Mouse (Mus musculus) erythroblast, embryonic 14.5 days (primary cell): ENCODE measurements around the gene Evi5. TPM values are rescaled to one million over a fixed set of nuclear protein-coding genes. Genes with fewer than 3 reads are reported as not detected.

Source experiments
- H3K27me3 ChIP-seq: 2 replicates; pipeline ENCODE4 v1.6.1; 2012; ENCODE audit warnings: inconsistent platforms; ENCODE audit not compliant: control insufficient read depth
- H3K36me3 ChIP-seq: 2 replicates; pipeline ENCODE4 v1.6.1; 2012; ENCODE audit warnings: mild to moderate bottlenecking, inconsistent platforms; ENCODE audit not compliant: control insufficient read depth
- H3K4me1 ChIP-seq: 2 replicates; pipeline ENCODE4 v1.6.1; 2012; ENCODE audit warnings: inconsistent platforms; ENCODE audit not compliant: control insufficient read depth
- H3K4me3 ChIP-seq: replicated peaks from 2 replicates; pipeline ENCODE3; 2012; ENCODE audit warnings: moderate library complexity, mild to moderate bottlenecking, inconsistent platforms
- H3K9me3 ChIP-seq: 2 replicates; pipeline ENCODE4 v1.6.1; 2012; ENCODE audit warnings: low read length, inconsistent platforms, mixed read lengths; ENCODE audit not compliant: control insufficient read depth
- GATA1 ChIP-seq: IDR thresholded peaks from 2 replicates; pipeline ENCODE4 v1.6.1; 2012; ENCODE audit warnings: low read length, inconsistent platforms, mixed read lengths
- TAL1 ChIP-seq: IDR thresholded peaks from 3 replicates; pipeline ENCODE4 v1.6.1; 2012; ENCODE audit warnings: low read length, inconsistent platforms, mixed read lengths
- polyA plus RNA-seq: library from polyadenylated mRNA; stranded (reverse); fragments of >175 nt; gene quantifications from 2 replicates; pipeline ENCODE4 v1.2.3, GENCODE M21; 2012

The Evi5 gene
- polyA plus RNA-seq, 1 experiment = 1.9 TPM

DNA sequence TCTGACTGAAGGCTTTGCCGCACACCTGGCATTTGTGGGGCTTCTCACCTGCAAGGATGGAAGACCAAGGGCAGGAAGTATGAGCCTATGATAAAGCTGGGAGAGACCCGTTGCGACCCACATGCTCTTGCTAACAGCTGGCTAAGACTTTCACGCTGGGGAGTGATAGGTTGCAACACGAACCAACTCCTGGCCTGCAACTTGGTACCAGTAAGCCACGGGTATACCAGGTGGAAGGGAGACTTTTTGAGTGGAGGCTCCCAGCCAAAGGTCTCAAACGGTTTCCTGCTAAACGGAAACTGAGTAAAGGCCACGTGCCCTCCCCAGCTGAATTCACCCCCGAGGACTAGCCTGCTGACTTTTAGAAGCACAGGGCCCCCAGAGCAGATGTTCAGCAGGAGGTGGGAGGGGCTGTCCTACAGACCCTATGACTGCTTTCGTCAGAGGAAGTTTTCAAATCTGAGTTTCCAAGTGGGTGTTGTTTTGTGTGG is 157.0 kb downstream of the Evi5 start:
- H3K27me3 ChIP-seq = peaks cover 78% of the 10 kb centered on the region

DNA sequence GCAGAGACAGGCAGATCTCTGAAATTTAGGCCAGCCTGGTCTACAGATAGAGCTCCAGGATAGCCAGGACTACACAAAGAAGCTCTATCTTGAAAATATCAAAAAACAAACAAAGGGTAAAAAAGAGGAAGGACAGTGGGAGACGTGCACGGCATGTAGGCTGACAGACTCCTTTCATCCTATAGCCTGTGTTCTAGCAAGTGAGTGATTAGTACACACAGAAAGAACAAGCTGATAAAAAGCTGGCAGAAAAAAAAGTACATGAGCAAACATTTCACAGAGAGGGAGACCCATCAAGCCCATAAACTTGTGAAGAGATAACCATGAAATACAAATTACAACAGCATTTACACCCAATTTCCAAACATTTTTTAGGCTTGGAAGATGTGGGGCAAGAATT is 163.2 kb downstream of the Evi5 start:
- Histone ChIP-seq H3K27me3 (peaks cover 40% of the 10 kb centered on the region), H3K36me3 (no peaks in the 10 kb centered on the region), H3K4me1 (no peaks in the 10 kb centered on the region), H3K9me3 (no peaks in the 10 kb centered on the region), H3K4me3 (no peak overlapping the region)
- TF ChIP-seq TAL1 (no peak), GATA1 (no peak)

More for the DNA sequence above, 157.0 kb downstream of the Evi5 start:
- no peaks in the 10 kb centered on the region for H3K36me3 ChIP-seq
- H3K4me3 ChIP-seq = no peak overlapping the region
- TF ChIP-seq GATA1 (no peak), TAL1 (no peak)
- H3K9me3 ChIP-seq = peaks cover 9% of the 10 kb centered on the region; the same call in 1 of the 2 replicates
- peaks cover 5% of the 10 kb centered on the region for H3K4me1 ChIP-seq

DNA sequence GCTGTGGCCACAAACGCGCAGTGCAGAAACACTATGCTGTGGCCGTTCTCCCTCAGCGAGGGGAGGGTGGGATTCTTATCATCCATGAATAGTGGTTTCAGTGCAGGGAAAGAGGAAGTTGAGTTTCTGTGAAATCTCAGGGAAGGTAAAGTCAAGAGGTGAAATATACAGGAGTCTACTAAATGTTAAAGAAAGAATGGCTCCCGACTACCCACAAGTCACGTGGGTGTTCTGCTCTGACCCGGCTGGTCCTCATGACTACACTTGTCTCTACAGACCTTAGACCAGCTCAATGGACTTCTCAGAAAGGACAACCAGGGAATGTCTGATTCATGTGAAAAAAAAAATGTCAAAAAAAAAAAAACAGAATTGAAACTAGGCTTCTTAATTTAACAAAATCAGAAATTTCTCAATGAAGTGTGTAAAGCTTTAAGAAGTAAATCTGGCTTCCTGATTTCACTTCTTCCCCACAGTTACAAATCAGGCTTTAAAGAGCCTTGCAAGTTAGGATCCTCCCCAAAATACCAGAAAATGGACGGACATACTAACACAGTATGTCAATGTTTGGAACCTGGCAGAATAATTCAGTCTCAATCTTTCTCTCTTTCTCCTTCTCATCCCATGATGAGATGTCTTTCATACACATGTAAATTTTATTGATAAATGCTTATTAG is 166.6 kb downstream of the Evi5 start:
- no peak for TF ChIP-seq TAL1
- Histone ChIP-seq H3K36me3 (no peaks in the 10 kb centered on the region), H3K4me3 (no peak overlapping the region), H3K9me3 (no peaks in the 10 kb centered on the region), H3K4me1 (no peaks in the 10 kb centered on the region), H3K27me3 (peaks cover 27% of the 10 kb centered on the region)

DNA sequence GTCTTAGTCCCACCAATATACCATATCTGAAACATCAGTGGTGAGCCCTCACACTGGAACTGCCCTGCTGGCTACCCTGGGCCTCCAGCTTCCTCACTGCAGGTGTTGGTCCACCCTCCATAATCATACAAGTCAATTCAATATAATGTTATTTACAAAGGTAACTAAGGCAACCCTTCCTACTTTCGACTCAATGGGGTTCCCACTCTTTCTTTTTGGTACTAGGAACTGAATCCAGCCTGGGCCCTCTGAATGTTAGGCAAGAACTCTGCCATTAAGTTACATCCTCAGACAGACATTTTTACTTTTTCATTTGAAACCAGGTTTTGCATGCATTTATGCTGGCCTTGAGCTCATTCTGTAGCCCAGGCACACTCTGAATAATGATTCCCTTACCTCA is 168.6 kb downstream of the Evi5 start:
- no peak overlapping the region for H3K4me3 ChIP-seq
- no peaks in the 10 kb centered on the region for H3K4me1 ChIP-seq
- no peaks in the 10 kb centered on the region for H3K9me3 ChIP-seq
- no peak for TF ChIP-seq TAL1
- TF ChIP-seq GATA1 = no peak
- peaks cover 17% of the 10 kb centered on the region for H3K27me3 ChIP-seq
- no peaks in the 10 kb centered on the region for H3K36me3 ChIP-seq

DNA sequence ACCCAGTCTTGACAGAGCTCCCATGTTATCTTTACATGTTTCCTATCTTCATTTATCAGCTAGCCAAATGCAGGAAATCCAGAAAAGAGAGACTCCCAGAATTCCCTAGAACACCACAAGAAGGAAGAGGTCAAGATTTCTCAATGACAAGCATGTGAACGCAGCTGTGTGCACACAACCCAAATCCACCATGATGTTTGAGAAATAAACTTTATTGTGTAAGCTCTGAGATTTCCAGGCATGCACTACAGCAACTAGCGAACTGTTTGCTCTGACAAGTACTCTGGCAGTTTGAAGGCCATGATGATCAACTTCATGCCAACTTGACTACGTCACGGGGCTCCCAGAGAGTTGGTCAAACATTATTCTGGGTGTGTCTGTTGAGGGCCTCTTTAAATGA is 169.2 kb downstream of the Evi5 start:
- Histone ChIP-seq H3K27me3 (peaks cover 17% of the 10 kb centered on the region), H3K4me1 (no peaks in the 10 kb centered on the region), H3K4me3 (no peak overlapping the region), H3K9me3 (no peaks in the 10 kb centered on the region), H3K36me3 (no peaks in the 10 kb centered on the region)
- no peak for TF ChIP-seq GATA1
- TF ChIP-seq TAL1 = no peak

DNA sequence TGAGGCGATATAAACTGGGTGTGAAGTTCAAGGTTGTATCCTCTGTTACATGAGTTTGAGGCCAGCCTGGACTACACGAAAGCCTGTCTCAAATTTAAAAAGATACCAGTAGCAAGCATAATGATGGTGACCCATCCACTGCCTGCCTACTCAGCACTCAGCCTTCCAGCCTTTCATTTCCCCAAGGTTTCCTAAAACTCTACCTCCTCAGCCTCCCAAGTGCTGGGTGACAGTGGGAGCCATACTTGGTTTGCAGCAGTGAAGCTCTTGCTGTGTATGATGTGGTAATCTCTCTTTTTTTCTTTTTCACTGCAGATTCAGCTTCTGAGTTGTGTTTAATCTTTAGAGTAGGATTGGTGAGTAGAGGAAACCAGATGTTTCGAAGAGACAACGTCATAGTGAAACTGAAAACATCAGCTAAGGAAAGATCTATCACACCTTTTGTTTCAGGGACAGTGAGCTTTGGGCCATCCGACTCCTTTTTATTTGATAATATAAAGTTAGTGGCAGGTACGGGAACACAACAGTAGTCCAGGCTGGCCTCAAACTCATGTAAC is 171.6 kb downstream of the Evi5 start:
- H3K9me3 ChIP-seq = no peaks in the 10 kb centered on the region
- H3K4me1 ChIP-seq = no peaks in the 10 kb centered on the region
- no peaks in the 10 kb centered on the region for H3K36me3 ChIP-seq
- TF ChIP-seq GATA1 = no peak
- TF ChIP-seq TAL1 = no peak
- peaks cover 16% of the 10 kb centered on the region for H3K27me3 ChIP-seq
- no peak overlapping the region for H3K4me3 ChIP-seq

DNA sequence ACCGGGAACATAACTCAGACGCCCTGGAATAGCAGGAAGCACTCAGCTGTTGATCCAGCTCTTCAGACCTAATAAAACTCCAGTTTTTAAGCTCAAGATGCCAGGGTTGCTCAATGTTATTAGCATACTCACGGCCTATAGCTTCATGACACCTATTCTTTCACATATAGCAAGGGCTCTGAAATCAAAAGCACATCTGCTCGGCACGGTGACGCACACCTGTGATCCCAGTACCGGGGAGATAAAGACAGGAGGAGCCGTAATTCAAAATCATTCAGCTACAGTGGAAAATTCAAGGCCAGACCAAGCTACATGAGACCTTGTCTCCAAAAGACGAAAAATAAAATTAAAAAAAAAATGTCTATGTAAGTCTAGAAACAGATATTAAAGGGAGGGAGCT is 173.2 kb downstream of the Evi5 start:
- H3K36me3 ChIP-seq = no peaks in the 10 kb centered on the region
- no peaks in the 10 kb centered on the region for H3K4me1 ChIP-seq
- no peak overlapping the region for H3K4me3 ChIP-seq
- no peak for TF ChIP-seq TAL1
- TF ChIP-seq GATA1 = no peak
- peaks cover 13% of the 10 kb centered on the region for H3K27me3 ChIP-seq
- H3K9me3 ChIP-seq = no peaks in the 10 kb centered on the region; the same call in 1 of the 2 replicates

DNA sequence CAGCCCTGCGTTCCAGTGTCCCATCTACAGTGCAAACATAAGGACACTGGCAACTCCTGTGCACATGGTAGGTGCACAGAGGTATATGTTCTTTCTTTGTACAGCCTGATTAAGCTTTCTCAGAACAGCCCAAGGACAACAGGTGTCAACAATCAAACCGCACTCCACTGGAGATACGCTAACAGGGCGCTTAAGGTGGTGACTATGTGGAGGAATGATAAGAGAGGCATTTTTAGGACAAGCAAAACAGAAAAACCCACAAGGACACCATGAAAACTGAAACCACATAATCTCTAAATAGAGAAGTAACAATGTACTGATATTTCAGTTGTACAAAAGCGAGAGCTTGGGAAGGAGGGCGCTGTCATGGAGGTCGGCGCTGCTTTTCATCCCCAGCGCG is 174.0 kb downstream of the Evi5 start:
- peaks cover 15% of the 10 kb centered on the region for H3K27me3 ChIP-seq
- H3K4me3 ChIP-seq = no peak overlapping the region
- H3K4me1 ChIP-seq = no peaks in the 10 kb centered on the region
- TF ChIP-seq TAL1 (no peak), GATA1 (no peak)
- H3K36me3 ChIP-seq = no peaks in the 10 kb centered on the region
- no peaks in the 10 kb centered on the region; the same call in 1 of the 2 replicates for H3K9me3 ChIP-seq

DNA sequence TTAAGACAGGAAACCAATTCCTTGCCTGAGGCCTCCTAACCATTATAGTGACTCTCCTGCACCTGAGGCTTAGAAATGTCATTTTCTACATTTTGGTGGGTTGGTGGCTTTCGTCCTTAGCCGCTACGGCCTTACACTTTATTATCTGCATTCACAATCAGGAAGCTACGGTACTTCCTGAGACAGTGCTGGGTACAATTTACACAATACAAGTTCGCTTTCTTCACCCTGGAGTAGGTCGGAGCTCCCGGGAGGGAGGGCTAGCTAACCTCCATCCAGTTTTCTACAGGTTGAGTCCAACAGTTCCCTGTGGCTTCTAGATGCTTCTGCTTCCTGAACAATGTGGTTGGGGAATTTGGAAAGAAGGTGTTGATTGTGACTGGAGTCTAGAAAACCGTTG is 176.0 kb downstream of the Evi5 start:
- no peaks in the 10 kb centered on the region; the same call in 1 of the 2 replicates for H3K9me3 ChIP-seq
- TF ChIP-seq TAL1 (no peak), GATA1 (no peak)
- no peaks in the 10 kb centered on the region for H3K4me1 ChIP-seq
- H3K27me3 ChIP-seq = peaks cover 16% of the 10 kb centered on the region
- H3K4me3 ChIP-seq = no peak overlapping the region
- H3K36me3 ChIP-seq = no peaks in the 10 kb centered on the region
